Mouse (Mus musculus): ENCODE measurements at regions not wholly inside any gene's neighbourhood (a gene's known extent, or its start where the extent isn't known, plus 50 kb on each side); places are given as distances from the start of the nearest gene placed in this dataset.
A peak's percentile ranks its signal among the peaks of the same experiment; 100 is the strongest.

- no peak for DNase-seq
Observed at GRCm38 (mm10) chr10:118000591-118000990, 141.0 kb upstream of the Mdm1 start.

- DNase-seq: no peak
Observed at GRCm38 (mm10) chr10:118001501-118001900, 140.1 kb upstream of the Mdm1 start.

- DNase-seq: no peak
Observed at GRCm38 (mm10) chr10:118001971-118002370, 139.6 kb upstream of the Mdm1 start.

- no peak for DNase-seq
Observed at GRCm38 (mm10) chr10:118002559-118002958, 139.1 kb upstream of the Mdm1 start.

- DNase-seq: no peak
Observed at GRCm38 (mm10) chr10:118003179-118003578, 138.4 kb upstream of the Mdm1 start.

- DNase-seq: no peak
Observed at GRCm38 (mm10) chr10:118003739-118004361, 137.8 kb upstream of the Mdm1 start.

- DNase-seq: no peak
Observed at GRCm38 (mm10) chr10:118004362-118004958, 137.2 kb upstream of the Mdm1 start.

- DNase-seq: no peak
Observed at GRCm38 (mm10) chr10:118006827-118007550, 134.6 kb upstream of the Mdm1 start.

- no peak for DNase-seq
Observed at GRCm38 (mm10) chr10:118007846-118008245, 133.8 kb upstream of the Mdm1 start.

GRCm38 (mm10) chr10:118011687-118012567, 129.7 kb upstream of the Mdm1 start:
- DNase-seq: peak; percentile 24

- DNase-seq: no peak
Observed at GRCm38 (mm10) chr10:118028831-118029230, 112.8 kb upstream of the Mdm1 start.

- no peak for DNase-seq
Observed at GRCm38 (mm10) chr10:118034401-118034800, 107.2 kb upstream of the Mdm1 start.

- DNase-seq: no peak
Observed at GRCm38 (mm10) chr10:118035035-118035434, 106.6 kb upstream of the Mdm1 start.

GRCm38 (mm10) chr10:118038465-118038864, 103.1 kb upstream of the Mdm1 start:
- no peak for DNase-seq

- DNase-seq: no peak
Observed at GRCm38 (mm10) chr10:118039056-118039455, 102.6 kb upstream of the Mdm1 start.

GRCm38 (mm10) chr10:118041068-118041467, 100.5 kb upstream of the Mdm1 start:
- no peak for DNase-seq

GRCm38 (mm10) chr10:118043761-118044160, 97.8 kb upstream of the Mdm1 start:
- DNase-seq: no peak

GRCm38 (mm10) chr10:118044840-118045239, 96.8 kb upstream of the Mdm1 start:
- DNase-seq: no peak

- no peak for DNase-seq
Observed at GRCm38 (mm10) chr10:118045427-118045826, 96.2 kb upstream of the Mdm1 start.

- DNase-seq: no peak
Observed at GRCm38 (mm10) chr10:118046328-118046727, 95.3 kb upstream of the Mdm1 start.

- no peak for DNase-seq
Observed at GRCm38 (mm10) chr10:118046831-118047230, 94.8 kb upstream of the Mdm1 start.

GRCm38 (mm10) chr10:118049330-118049729, 92.3 kb upstream of the Mdm1 start:
- DNase-seq: peak; percentile 90

- DNase-seq: no peak
Observed at GRCm38 (mm10) chr10:118050152-118050641, 91.4 kb upstream of the Mdm1 start.

Measured in kidney, adult 11 months (tissue).